Mouse (Mus musculus) lung, adult 2 months (tissue): Measurements from ENCODE around the gene Samd14.

Experiments used
- CTCF ChIP-seq: fragments of 200-500 bp; IDR thresholded peaks from 2 replicates; pipeline ENCODE4 v1.5.1; 2011; ENCODE audit warnings: mild to moderate bottlenecking, low read length, control low read depth; ENCODE audit not compliant: insufficient read depth
- POLR2A ChIP-seq: fragments of 200-500 bp; IDR thresholded peaks from 2 replicates; pipeline ENCODE4 v1.6.1; 2011; ENCODE audit warnings: low read depth, mild to moderate bottlenecking, control low read depth, low read length, borderline replicate concordance; ENCODE audit errors: extremely low read depth

GRCm38 (mm10) chr11:95011416-95011815 is 1.7 kb downstream of the Samd14 start:
- TF ChIP-seq CTCF (no peak), POLR2A (no peak)
